Mouse (Mus musculus) kidney, adult 9 months (tissue): ENCODE data around the gene Katnb1.

Experiments used
- DNase-seq: peaks from one replicate; pipeline ENCODE4 v3.0.0; 2022

Gene Katnb1

GRCm38 (mm10) chr8:95141469-95142074, 60.6 kb downstream of the Katnb1 start:
- DNase-seq = peak; percentile 58

- DNase-seq = peak; percentile 88
These were observed 61.3 kb downstream of the Katnb1 start for GRCm38 (mm10) chr8:95142075-95142831.

- DNase-seq = peak; percentile 78
These were observed 62.2 kb downstream of the Katnb1 start for GRCm38 (mm10) chr8:95142985-95143804.

GRCm38 (mm10) chr8:95143805-95144630, 63.0 kb downstream of the Katnb1 start:
- DNase-seq = peak; percentile 93

- no peak for DNase-seq
These were observed 63.6 kb downstream of the Katnb1 start for GRCm38 (mm10) chr8:95144631-95145015.

- peak; percentile 73 for DNase-seq
These were observed 65.2 kb downstream of the Katnb1 start for GRCm38 (mm10) chr8:95146044-95146745.

- no peak for DNase-seq
These were observed 65.9 kb downstream of the Katnb1 start for GRCm38 (mm10) chr8:95146846-95147245.

- peak; percentile 50 for DNase-seq
These were observed 68.4 kb downstream of the Katnb1 start for GRCm38 (mm10) chr8:95149426-95149825.

GRCm38 (mm10) chr8:95150608-95151007, 69.6 kb downstream of the Katnb1 start:
- no peak for DNase-seq
